Mouse (Mus musculus) heart, adult 18-20 months (tissue): ENCODE measurements around the gene Olfr859. TPM values are rescaled to one million over a fixed set of nuclear protein-coding genes. Genes with fewer than 3 reads are reported as not detected.
"Not testable (repeated sequence)": the region's sequence is repeated elsewhere in the genome, so short reads cannot be mapped to it uniquely, and the experiment has no call there.

Source experiments
- DNase-seq, 2 experiments: peaks; one replicate each; pipeline ENCODE4 v3.0.0; 2021 to 2022; ENCODE audit warnings: mixed read lengths in 1 of 2
- long read RNA-seq, 2 experiments: library from polyadenylated mRNA; stranded (forward); transcript quantifications; one replicate each; pipeline ENCODE4 v2.0.0; 2021
- total RNA-seq, 2 experiments: library from RNA; stranded (reverse); gene quantifications; 2 replicates each; pipeline ENCODE4 v1.2.3; 2021

Gene Olfr859
- not detected for total RNA-seq
- long read RNA-seq, experiment 1: 0 reads
- long read RNA-seq, experiment 2: 0 reads

GRCm38 (mm10) chr9:19804606-19805005, at the start of gene Olfr859:
TSS of gene Olfr859 (plus strand) at chr9:19804906.
- DNase-seq: not testable (repeated sequence)

- DNase-seq: no peak
These were observed 35.6 kb upstream of the Olfr859 start for GRCm38 (mm10) chr9:19769136-19769535.

GRCm38 (mm10) chr9:19769701-19770100, 35.0 kb upstream of the Olfr859 start:
- no peak for DNase-seq

GRCm38 (mm10) chr9:19779983-19780382, 24.7 kb upstream of the Olfr859 start, which contains the start of gene Olfr58:
TSS of gene Olfr58 (plus strand) at chr9:19780283.
- no peak for DNase-seq

- no peak for DNase-seq
These were observed 1.7 kb upstream of the Olfr859 start for GRCm38 (mm10) chr9:19803000-19803399.

- DNase-seq: no peak
These were observed 44.9 kb downstream of the Olfr859 start, which contains the start of gene Olfr860 for GRCm38 (mm10) chr9:19849647-19850046. TSS of gene Olfr860 (minus strand) at chr9:19849747.

Other genes starting within 250 kb of the Olfr859 start
- not detected for gene Olfr854, start 237.5 kb upstream of the Olfr859 start, total RNA-seq
- gene Olfr855, start 222.3 kb upstream of the Olfr859 start, total RNA-seq: not detected
- 10 to 100 TPM; 14.0 to 14.9 TPM for gene Zfp317, start 182.8 kb upstream of the Olfr859 start, total RNA-seq
- gene Olfr857, start 95.5 kb upstream of the Olfr859 start, total RNA-seq: not detected
- gene Olfr58, start 24.6 kb upstream of the Olfr859 start, total RNA-seq: not detected
- not detected for gene Olfr860, start 44.8 kb downstream of the Olfr859 start, total RNA-seq
- not detected for gene Olfr862, start 83.1 kb downstream of the Olfr859 start, total RNA-seq
- not detected for gene Olfr77, start 112.0 kb downstream of the Olfr859 start, total RNA-seq
- not detected for gene Olfr866, start 223.1 kb downstream of the Olfr859 start, total RNA-seq